Mouse (Mus musculus) cerebral cortex, adult 2 months (tissue): ENCODE data around the gene Stag1.

Experiments used
- WGBS: fragments of 180-500 bp; shearing (Covaris S2); methylation state at CpG from one replicate; pipeline ENCODE4 v1.1.7; 2018; 5-methylcytosine and 5-hydroxymethylcytosine counted together

Gene Stag1

GRCm38 (mm10) chr9:100982786-100983185 lies 385.2 kb downstream of the Stag1 start:
- WGBS = 87% methylated on average over 7 of the region's 7 CpGs

GRCm38 (mm10) chr9:100984381-100985310 lies 387.0 kb downstream of the Stag1 start:
- 93% methylated on average over 25 of the region's 25 CpGs for WGBS

- WGBS = 86% methylated on average over 5 of the region's 5 CpGs
Observed at GRCm38 (mm10) chr9:100987006-100987405, 389.4 kb downstream of the Stag1 start.

DNA sequence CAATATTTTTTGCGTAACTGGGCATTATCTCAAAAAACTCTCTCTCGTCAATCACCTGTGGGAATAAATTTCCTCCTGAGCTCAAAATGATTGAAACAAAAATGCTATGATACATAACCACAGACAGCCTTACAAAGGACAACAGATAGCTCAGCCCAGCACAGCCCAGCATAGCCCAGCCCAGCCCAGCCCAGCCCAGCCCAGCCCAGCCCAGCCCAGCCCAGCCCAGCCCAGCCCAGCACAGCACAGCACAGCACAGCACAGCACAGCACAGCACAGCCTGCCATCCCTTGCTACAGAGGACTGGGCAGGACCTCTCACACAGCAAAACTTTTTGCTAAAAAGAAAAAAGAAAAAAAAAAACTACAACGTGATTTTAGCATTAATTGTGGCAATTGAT lies 390.3 kb downstream of the Stag1 start:
- WGBS = 95% methylated on average over 3 of the region's 3 CpGs

GRCm38 (mm10) chr9:100990609-100991008 lies 393.0 kb downstream of the Stag1 start:
- 93% methylated on average over 5 of the region's 5 CpGs for WGBS

DNA sequence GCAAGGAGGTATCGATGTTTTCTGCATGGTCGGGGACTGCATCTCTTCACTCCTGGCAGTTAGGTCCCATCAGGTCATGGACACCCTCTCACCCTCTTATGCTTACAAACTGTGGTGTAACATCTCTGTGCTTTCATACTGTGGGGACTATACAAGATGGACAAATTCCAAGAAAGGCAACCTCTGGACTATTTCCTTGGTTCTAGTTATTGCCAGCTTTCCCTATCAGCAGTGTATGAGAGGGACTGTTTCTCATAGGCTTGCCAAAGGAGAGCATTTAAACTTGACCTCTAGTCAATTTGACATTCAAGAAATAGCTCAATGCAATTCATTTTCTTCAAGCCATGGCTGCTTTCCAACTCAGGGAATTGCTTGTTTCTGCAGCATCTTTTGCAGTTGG lies 393.7 kb downstream of the Stag1 start:
- 79% methylated on average over 2 of the region's 2 CpGs for WGBS

DNA sequence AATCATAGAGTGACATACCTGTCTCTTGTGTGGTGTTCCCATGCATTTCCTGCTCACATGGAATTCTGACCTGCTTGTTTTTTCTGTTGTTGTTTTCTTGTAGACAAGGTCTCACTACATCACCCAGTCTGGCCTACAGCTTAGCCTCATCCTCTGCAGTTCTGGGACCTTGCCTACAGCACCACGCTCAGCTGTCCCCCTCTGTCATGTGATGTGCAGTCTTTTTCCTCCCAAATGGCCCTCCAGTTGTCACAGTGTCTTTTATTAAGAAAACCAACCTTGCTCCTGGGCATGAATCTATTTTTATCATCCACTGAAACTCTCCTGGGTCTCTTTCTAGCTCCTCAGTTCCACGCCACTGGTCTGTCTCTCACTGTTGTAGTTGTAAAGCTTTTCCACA lies 394.6 kb downstream of the Stag1 start:
- WGBS = 100% methylated on average over 2 of the region's 2 CpGs

- WGBS = 90% methylated on average over 4 of the region's 4 CpGs
Observed at GRCm38 (mm10) chr9:100993937-100994336, 396.3 kb downstream of the Stag1 start.

GRCm38 (mm10) chr9:100997138-100997537 lies 399.5 kb downstream of the Stag1 start:
- 90% methylated on average over 2 of the region's 2 CpGs for WGBS

GRCm38 (mm10) chr9:101002053-101002452 lies 404.5 kb downstream of the Stag1 start:
- over 99% methylated on average over 4 of the region's 4 CpGs for WGBS

DNA sequence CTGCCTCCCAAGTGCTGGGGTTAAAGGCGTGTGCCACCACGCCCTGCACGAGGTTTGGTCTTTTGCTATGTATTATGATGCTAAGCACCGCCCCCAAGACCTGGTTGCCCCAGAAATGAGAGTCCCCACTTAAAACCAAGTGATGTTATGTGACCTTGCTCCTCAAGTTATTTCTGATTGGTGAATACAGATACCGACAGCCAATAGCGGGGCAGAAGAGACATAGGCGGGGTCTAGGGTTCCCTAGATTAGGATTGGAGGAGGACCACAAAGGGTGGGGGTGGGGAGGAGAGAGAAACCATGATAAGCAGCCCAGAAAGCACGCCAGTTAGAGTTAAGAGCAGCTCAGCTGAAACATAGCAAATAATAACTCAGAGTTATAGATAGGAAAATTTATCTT lies 405.2 kb downstream of the Stag1 start:
- WGBS = 96% methylated on average over 8 of the region's 8 CpGs

- WGBS = 96% methylated on average over 5 of the region's 5 CpGs
Observed at GRCm38 (mm10) chr9:101003302-101003701, 405.7 kb downstream of the Stag1 start.

GRCm38 (mm10) chr9:101005866-101006265 lies 408.3 kb downstream of the Stag1 start:
- 82% methylated on average over 4 of the region's 4 CpGs for WGBS
